Mouse (Mus musculus) neural tube, embryonic 15.5 days (tissue): ENCODE data around the gene B4galt3. TPM values are rescaled to one million over a fixed set of nuclear protein-coding genes. Genes with fewer than 3 reads are reported as not detected.

ENCODE experiments used
- polyA plus RNA-seq: library from polyadenylated mRNA; unstranded; fragments of >200 nt; fragmentation: Nextera tagmentation; extraction: Ambion mirVana; gene quantifications from 2 replicates; pipeline ENCODE4 v1.2.1, GENCODE M21; 2015

The B4galt3 gene
- polyA plus RNA-seq, 1 experiment from 2014 or later = 97.6 TPM

Other genes starting within 250 kb of the B4galt3 start
- gene Fcgr3, start 205.4 kb upstream of the B4galt3 start, polyA plus RNA-seq = 11.5 and 11.8 TPM in 2 replicates
- 4.4 and 6.3 TPM in 2 replicates for gene Cfap126, start 156.4 kb upstream of the B4galt3 start, polyA plus RNA-seq
- 311 and 314 TPM in 2 replicates for gene Sdhc, start 119.7 kb upstream of the B4galt3 start, polyA plus RNA-seq
- 8.8 and 11.0 TPM in 2 replicates for gene Mpz, start 119.6 kb upstream of the B4galt3 start, polyA plus RNA-seq
- gene Pcp4l1, start 74.1 kb upstream of the B4galt3 start, polyA plus RNA-seq = 34.0 and 39.1 TPM in 2 replicates
- gene Nr1i3, start 56.4 kb upstream of the B4galt3 start, polyA plus RNA-seq = 0.38 and 0.52 TPM in 2 replicates
- gene Tomm40l, start 47.8 kb upstream of the B4galt3 start, polyA plus RNA-seq = 51.0 and 60.0 TPM in 2 replicates
- gene Apoa2, start 45.3 kb upstream of the B4galt3 start, polyA plus RNA-seq = 11.1 and 12.9 TPM in 2 replicates
- gene Fcer1g, start 36.0 kb upstream of the B4galt3 start, polyA plus RNA-seq = 32.0 and 46.6 TPM in 2 replicates
- gene Adamts4, start 19.9 kb upstream of the B4galt3 start, polyA plus RNA-seq = 3.3 and 3.6 TPM in 2 replicates
- gene Ndufs2, start 18.9 kb upstream of the B4galt3 start, polyA plus RNA-seq = 237 and 260 TPM in 2 replicates
- 42.7 and 48.0 TPM in 2 replicates for gene Ppox, start 10.9 kb downstream of the B4galt3 start, polyA plus RNA-seq
- 87.4 and 91.6 TPM in 2 replicates for gene Usp21, start 17.7 kb downstream of the B4galt3 start, polyA plus RNA-seq
- 115 and 119 TPM in 2 replicates for gene Ufc1, start 24.7 kb downstream of the B4galt3 start, polyA plus RNA-seq
- gene Dedd, start 58.8 kb downstream of the B4galt3 start, polyA plus RNA-seq = 44.1 and 49.9 TPM in 2 replicates
- 53.0 and 53.1 TPM in 2 replicates for gene Nit1, start 75.3 kb downstream of the B4galt3 start, polyA plus RNA-seq
- 146 and 162 TPM in 2 replicates for gene Pfdn2, start 75.3 kb downstream of the B4galt3 start, polyA plus RNA-seq
- gene Klhdc9, start 90.5 kb downstream of the B4galt3 start, polyA plus RNA-seq = 4.0 and 4.1 TPM in 2 replicates
- gene Nectin4, start 99.8 kb downstream of the B4galt3 start, polyA plus RNA-seq = 3.7 and 5.6 TPM in 2 replicates
- 0.88 and 6.0 TPM in 2 replicates for gene Arhgap30, start 118.6 kb downstream of the B4galt3 start, polyA plus RNA-seq
- gene Usf1, start 141.0 kb downstream of the B4galt3 start, polyA plus RNA-seq = 131 and 149 TPM in 2 replicates
- 4.9 and 6.2 TPM in 2 replicates for gene Tstd1, start 148.5 kb downstream of the B4galt3 start, polyA plus RNA-seq
- gene F11r, start 167.2 kb downstream of the B4galt3 start, polyA plus RNA-seq = 11.8 and 27.5 TPM in 2 replicates
- 30.6 and 34.7 TPM in 2 replicates for gene Alyref2, start 233.2 kb downstream of the B4galt3 start, polyA plus RNA-seq